Mouse (Mus musculus): ENCODE data around the gene Myo15.
"Not testable (repeated sequence)": the region's sequence is repeated elsewhere in the genome, so short reads cannot be mapped to it uniquely, and the experiment has no call there.

The Myo15 gene

DNA sequence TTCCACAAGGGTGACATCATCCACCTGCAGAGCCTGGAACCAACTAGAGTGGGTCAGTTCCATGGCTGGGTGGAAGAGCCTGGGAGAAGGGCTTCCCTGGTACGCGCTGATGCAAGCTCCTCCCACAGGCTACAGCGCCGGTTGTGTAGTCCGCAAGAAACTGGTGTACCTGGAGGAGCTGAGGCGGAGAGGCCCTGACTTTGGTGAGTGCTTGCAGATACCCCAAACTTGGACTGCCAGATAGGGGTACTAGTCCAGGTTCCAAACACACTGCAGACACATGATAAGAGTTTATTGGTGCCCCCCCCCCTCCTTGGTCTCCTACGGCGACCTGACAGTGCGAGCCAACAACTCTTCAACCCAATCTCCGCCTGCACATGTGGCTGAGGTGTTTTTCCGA lies 39.8 kb downstream of the Myo15 start:
- DNase-seq = peak in 1 of 2 experiments; percentile 38

DNA sequence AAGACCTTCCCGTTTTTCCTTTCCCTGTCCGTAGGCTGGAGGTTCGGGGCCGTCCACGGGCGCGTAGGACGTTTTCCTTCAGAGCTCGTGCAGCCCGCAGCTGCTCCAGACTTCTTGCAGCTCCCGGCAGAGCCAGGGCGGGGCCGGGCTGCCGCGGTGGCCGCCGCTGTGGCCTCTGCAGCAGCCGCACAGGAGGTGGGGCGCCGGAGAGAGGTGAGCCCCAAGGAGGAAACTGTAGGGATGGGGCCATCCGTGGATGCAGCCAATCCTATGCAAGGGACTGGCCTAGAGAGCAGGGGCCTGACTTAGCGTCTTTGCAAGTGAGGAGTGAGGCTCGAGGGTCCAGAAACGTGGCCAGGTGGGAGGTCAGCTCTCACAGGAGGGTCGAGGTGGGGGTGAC lies 40.4 kb downstream of the Myo15 start:
- DNase-seq = peak in 1 of 2 experiments; percentile 40

DNA sequence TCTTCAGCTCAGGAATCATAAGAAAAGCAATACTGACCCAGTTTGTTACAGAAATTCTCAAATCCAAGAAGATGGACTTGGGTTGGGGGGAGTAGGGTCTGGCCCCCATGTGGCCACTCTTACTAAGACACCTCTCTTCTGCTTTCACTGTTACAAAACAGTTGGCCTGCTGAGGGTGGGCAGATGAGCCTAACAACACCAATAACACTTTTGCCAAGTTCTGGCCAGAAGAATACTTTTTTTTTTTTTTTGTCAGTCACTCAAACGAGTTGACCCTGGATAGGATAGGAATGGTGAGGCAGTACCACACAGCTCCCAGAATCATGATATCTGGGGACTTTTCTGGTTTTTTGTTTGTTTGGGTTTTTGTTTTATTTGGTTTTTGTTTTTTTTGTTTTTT lies 42.8 kb downstream of the Myo15 start:
- DNase-seq = no peak

DNA sequence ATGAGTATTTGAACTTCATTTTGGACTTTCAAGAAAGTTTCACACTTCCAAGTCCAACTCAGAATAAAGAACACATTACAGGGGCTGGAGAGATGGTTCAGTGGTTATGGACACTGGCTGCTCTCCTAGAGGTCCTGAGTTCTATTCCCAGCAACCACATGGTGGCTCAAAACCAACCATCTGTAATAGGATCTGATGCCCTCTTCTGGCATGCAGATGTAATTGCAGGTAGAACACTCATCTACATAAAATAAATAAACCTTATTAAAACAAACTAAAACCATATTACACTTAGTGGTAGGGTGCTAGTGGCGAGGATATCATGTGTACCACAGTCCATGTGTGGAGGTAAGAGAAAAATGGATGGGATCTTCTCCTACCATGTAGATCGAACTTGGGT lies 43.4 kb downstream of the Myo15 start:
- no peak for DNase-seq

DNA sequence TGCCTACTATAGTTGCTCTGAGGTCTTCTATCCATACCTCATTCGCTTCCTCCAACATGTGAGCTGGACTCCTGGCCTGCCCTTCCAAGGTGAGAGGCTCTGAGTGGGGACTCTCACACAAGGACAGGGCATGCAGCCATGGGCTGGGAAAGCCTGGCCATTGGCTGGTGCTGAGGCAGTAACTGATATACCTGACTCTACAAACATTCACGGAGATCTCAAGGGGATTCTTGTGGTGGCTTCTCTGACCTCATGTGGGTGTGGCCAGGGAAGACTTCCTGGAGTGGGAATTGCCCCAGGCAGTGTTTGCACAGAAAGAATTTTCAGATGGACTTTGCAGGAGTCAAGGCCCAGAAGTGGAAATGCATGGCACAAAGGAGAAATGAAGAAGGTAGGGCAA lies 45.8 kb downstream of the Myo15 start:
- no peak for DNase-seq

DNA sequence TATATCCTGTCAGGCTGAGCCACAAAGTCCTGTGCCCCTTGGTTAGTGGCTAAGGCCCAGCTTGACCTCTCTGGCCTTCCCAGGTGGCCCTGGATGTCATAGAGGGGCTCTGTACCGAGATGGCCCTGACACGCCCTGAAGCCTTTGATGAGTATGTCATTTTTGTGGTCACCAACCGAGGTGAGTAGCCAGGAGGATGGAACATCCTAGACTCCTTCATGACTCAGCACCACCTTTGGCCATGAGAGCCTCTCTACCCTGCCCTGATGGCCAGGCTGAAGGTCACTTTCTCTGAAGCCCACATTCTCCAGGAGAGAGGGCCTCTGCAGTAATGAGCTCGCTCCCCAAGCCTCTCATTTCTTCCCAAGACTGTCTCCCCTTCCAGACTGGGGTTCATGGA lies 49.2 kb downstream of the Myo15 start:
- peak; percentile 34 to 38 for DNase-seq

DNA sequence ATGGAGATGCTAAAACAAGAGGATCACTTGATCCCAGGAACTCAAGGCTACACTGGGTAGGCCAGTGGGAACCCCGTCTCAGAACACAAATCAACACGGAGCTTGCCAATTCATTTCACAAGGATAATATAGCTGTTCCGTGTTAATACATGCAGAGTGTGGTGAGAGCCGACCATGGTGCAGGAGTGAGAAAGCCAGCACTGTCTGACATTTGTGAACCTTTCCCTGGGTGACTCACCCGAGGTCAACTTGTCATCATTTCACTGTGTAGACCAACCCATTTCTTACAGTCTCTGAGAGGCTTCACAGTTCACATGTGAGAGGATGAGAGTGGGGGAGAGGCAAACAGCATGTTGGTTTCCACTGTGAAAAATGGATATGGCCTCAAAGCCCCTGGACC lies 52.9 kb downstream of the Myo15 start:
- DNase-seq = no peak

DNA sequence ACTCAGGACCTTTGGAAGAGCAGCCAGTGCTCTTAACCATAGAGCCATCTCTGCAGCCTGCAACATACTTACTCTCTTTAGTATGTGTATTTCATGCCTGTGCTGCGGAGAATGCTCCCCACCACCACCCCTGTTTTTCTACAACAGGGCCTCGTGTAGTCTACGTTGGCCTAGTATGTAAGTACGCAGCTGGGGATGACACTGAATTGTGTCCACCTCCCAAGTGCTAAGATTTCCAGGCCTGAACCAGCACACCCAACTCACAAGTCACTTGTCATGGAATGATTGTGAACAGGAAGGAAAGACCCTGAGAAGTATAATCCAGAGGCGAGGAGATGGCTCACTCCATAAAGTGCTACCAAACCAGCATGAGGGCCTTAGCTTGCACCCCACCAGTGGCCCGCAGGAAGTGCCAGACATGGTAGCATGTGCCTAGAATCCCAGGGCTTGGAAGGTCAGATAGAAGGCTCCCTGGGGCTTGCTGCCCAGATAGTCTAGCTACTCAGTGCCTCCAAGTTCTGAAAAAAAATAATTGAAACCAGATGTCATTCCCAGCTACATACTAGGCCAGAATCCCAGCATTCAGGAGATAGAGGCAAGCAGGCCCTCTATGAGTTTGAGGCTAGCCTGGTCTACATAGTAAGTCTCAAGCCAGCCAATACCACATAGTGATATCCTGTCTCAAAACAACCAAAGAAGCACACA lies 53.7 kb downstream of the Myo15 start:
- no peak for DNase-seq

DNA sequence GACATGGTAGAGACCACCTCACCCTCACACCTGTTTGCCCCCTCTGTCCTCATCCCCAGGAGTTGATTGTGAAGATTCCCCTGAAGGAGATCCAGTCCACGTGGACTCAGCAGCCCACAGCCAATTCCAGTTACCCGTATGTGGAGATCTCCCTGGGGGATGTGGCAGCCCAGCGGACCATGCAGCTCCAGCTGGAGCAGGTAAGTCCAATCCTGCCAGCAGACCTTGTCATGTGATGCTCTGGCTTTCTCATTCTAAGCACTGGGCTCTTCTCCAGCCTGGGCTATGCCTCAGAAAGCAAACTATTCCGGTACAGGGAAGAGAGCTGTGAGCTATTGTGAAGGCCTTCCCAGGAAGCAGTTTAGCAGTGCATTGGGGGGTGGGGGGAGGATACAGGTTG lies 57.3 kb downstream of the Myo15 start:
- DNase-seq = peak; percentile 82 to 88

DNA sequence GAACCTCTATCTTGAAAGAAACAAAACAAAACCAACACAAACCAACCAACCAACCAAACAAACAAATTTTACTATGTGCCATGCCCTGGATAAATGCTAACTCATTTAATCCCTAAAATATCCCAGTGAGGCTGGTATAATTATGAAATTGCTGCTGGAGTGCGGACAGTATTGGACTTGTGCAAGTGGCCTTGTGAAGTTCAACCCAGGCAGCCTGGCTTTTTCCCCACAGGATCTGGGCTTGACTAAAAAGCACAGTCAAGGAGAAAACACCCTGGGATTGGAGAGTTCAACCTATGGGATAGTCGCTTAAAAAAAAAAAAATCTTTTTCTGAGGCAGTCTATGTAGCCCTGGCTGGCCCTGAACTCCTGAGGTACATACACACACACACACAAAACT lies 66.5 kb downstream of the Myo15 start:
- DNase-seq = no peak

DNA sequence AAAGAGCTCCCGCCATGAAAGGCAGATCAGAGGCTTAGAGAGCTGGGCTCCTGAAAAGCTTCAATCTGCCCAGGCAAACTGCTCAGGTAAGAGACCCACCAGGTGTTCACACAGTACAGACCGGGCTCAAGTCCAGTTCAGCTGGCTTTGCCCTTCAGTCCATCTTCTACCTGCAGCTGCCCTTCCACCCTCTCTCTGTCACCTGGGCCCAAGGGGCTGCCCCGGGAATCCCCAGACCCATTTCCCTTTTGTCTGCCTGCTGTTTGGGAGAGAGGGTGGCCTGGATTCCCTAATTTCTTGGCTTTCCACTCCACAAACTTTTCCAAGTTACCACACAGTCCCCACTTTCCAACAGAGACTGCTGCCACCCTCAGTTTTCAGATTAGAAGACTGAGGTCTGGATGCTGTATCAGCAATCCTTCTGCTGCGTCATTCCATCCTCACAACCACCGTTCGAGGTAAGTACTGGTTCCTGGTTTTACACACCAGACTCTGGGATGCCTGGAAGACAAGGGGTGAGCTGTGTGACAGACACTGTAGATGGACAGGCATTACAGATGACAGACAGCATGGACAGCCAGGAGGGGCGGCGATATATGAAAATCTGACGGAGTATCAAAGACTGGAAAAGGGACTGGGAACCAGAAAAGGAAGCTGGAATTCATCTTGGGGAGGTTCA lies 67.2 kb downstream of the Myo15 start, which contains the start of gene Alkbh5:
Gene Alkbh5 (plus strand): TSS at position 202 of the 679 bp plus-strand sequence.
- peak in 1 of 2 experiments; percentile 34 for DNase-seq

DNA sequence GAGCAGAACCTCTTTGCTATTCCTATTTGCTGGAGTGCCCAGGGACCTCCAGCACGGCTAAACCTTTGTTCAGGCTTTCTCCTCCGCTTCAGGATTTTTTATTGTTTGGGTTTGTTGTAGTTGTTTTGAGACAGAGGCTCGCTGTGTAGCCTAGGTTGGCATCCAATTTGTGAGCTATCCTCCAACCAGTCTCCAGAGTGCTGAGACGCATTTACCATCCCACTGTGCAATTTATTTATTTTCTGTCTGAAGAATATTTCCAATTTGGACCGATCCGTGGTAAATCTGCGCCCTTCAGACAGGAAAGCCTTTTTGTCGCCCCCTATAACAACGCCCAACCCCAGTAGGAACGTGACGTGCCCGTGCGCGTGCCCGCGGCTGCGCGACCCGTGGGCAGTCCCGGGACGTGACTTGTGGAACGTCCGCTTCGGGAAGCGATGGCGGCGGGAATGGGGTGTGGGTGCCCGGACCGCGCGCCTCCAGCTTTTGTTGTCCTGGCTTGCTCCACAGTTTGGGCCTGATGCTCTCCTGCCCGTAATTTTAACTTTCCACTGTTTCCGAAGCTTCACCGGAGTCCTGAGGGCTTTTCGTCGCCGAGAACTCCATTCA lies 67.8 kb downstream of the Myo15 start:
- DNase-seq = peak; percentile 92 to 96

DNA sequence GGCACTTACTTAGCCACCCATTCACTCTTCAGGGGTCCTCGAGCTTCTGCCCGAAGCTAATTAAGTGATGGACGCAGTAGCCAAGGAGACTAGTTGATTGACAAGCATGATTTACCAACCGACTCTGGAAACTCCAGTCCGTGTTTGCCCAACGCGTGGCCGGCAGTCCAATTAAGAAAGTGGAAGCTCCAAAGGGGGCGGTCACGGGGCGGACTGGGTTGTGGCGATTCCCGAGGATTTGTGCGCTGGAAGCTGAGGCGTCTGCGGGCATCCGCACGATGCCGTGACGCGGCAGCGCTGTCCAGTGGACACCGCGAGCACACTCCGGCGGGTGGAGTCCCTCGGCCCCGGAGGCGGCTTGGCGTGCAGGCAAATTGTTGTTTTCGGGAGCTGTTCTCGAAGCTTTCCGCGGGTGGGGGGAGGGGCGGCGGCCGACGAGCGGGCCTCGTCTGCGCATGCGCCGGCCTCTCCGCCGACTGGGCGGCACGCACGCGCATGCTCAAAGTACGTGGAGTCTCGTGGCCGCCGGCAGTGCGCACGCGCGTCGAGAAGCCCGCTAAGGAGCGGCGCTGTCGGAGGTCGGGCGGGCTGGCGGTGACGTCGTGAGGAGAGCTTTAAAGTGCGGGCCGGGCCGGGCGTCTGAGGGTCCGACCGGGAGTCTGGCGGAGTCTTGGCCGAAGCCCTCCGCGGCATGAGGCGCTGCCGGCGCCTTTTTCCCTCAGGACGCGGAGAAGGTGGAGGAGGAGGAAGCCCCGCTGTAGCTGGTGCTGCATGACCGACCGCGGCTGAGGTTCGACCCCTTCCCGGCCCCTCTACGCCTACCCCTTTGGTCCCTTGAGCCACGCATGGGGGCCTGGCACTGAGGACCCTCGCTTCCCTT lies 68.6 kb downstream of the Myo15 start:
- peak; percentile 98 to 99 for DNase-seq

DNA sequence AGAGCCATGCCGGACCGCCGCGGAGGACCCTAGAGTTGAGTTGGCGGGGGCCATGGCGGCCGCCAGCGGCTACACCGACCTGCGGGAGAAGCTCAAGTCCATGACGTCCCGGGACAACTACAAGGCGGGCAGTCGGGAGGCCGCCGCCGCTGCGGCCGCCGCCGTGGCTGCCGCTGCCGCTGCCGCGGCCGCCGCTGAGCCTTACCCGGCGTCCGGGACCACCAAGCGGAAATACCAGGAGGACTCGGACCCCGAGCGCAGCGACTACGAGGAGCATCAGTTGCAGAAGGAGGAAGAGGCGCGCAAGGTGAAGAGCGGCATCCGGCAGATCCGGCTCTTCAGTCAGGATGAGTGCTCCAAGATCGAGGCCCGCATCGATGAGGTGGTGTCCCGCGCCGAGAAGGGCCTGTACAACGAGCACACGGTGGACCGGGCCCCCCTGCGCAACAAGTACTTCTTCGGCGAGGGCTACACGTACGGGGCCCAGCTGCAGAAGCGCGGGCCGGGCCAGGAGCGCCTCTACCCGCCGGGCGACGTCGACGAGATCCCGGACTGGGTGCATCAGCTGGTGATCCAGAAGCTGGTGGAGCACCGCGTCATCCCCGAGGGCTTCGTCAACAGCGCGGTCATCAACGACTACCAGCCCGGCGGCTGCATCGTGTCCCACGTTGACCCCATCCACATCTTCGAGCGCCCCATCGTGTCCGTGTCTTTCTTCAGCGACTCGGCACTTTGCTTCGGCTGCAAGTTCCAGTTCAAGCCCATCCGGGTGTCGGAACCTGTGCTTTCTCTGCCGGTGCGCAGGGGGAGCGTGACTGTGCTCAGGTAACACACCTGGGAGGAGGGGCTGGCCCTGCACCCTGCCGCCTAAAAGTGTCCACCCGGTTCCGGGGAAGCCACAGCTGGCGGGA lies 69.5 kb downstream of the Myo15 start:
- DNase-seq = peak; percentile 56 to 67

DNA sequence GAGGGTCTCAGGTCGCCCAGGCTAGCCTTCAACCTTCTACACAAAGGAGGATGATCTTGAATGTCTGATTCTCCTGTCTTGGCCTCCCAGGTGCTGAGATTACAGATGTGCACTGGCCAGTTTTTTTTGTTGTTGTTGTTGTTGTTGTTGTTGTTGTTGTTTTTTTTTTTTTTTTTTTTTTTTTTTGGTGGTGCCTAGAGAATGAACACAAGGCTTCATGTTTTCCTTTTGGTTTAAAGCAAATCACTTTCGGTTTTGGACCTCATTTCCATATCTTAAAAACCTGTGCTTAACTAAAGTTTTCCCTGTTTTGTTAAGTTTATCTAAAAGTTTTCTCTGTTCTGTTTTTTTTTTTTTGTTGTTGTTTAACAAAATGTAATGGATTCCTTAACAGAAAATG lies 70.4 kb downstream of the Myo15 start:
- DNase-seq = no peak

DNA sequence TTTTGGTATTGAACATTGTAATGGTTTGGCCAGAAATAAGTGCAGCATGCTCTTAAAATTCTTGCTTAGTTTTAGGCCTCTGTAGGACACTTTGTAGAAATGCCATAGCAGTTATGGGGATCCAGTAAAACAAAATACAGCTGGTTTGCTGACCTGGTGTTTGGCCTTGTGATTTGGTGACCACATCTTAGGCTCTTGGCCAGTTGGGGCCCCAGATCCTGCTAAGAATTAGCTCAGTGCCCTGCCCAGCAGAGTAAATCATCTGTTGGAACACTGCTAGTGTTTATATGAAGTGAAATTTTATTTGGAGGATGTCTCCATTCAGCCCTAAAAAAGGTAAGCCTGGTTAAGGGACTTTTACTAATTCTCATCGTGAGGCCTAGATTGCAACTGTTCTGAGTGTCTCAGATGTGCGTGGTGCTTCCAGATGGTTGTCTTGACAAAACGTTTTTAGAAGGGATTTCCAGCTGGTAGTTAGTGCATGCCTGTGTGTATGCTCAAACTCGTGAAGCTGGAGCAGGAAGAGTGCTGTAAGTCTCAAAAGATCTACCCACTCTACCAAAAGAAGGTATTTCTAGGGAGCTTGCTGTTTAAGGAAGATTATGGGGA lies 71.0 kb downstream of the Myo15 start:
- DNase-seq = peak; percentile 70 to 71

DNA sequence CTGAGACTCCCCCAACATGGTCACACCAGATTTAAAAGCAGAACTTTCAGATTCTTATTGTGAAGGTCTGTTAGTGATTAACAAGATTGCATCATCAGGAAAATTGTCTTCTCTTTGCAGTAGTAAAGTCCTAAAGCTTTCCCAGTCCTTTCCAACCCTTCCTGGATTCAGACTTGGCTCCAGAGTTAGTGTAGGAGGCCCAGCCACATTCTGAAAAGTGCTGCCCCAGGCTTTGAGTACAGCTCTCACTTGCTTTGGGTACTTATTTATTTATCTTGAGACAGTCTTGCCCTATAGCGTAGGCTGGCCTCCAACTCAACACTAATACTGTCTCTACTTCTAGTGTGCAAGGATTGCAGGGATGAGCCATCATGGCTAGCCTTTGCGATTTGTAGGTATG lies 71.6 kb downstream of the Myo15 start:
- DNase-seq = peak; percentile 33 to 62

DNA sequence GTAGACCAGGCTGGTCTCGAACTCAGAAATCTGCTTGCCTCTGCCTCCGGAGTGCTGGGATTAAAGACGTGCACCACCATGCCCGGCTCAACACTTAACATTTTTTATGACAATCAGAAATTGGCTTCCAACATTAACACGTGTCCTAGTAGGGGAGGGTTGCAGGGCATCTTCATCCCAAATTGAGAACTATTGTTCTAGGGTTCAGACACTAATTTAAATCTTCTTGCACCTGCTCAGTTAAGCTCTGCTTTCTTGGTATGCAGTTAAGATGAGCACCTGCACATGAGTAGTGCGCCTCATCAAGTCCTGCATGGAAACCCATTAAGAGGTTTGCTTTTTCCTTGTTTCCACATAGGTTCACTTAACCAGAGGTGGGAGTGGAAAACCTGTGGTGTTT lies 72.7 kb downstream of the Myo15 start:
- DNase-seq = no peak

DNA sequence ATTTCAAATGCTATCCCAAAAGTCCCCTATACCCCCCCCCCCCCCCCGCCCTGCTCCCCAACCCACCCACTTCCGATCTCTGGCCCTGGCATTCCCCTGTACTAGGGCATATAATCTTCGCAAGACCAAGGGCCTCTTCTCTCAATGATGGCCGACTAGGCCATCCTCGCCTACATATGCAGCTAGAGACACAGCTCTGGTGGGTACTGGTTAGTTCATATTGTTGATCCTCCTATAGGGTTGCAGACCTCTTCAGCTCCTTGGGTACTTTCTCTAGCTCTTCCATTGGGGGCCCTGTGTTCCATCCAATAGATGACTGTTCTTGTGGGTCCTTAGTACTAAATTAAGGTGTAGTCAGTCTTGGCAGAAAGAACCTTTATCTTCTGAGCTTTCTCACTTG lies 74.1 kb downstream of the Myo15 start:
- DNase-seq = not testable (repeated sequence)

DNA sequence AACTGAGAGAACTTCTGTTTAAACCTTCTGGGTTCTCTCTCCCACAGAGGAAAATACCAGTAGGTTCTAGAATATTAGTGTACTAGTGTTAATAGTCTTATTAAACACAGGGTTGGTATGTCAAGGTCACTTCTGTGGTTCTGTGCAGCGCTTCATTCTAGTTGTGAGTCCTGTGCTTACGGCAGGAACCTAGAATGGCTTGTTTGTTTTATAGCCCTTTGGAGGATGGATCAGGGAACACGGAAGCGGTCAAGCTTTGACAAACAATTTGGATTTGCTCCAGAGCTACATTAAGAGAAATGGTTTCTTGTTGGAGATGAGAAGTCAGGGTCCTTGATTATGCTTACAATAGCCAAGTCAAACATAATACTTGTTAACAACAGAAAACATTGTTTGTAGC lies 76.3 kb downstream of the Myo15 start:
- DNase-seq = peak in 1 of 2 experiments; percentile 42

DNA sequence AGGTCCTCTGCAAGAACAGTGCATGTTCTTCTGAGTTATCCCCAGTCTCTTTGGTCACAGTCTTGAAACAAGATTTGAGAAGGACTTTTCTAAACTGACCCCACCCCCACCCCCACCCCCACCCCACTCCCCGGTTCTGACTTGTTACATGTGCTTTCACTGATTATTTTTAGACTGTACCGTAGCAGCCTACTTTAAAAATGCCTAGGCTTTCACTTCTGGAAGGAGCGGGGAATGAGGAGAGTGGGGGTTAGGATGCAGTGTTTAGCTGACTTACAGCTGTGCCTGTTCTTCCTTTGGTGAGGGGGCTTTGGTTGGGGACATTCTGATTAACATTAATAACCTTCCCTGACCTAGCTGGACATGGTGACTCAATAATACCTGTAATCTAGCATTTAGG lies 79.0 kb downstream of the Myo15 start:
- no peak for DNase-seq

DNA sequence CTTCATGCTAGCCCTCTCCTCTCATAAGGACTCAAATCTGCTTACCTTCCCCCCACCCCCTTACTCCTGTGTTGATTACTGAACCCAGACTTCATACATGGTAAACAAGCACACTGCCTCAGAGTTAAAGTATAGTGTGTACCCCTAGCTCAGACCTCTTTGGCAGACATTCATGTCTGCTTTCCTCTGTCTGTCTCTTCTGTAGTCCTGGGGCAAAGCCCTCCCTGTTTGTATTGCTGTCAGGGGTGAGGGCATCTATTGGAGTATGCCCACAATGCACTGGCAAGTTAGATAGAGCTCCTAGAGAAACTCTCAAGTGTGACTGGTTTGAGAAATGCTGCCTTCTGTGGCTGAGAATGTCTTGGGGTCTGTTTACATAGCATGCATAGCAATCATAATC lies 84.0 kb downstream of the Myo15 start:
- DNase-seq = no peak
